Mouse (Mus musculus) ES-Bruce4 (cell line): ENCODE data around the gene Plac1.

Experiments used
- CTCF ChIP-seq: IDR thresholded peaks from one replicate; pipeline ENCODE4 v1.8.1; 2011; ENCODE audit warnings: low read depth, low read length
- EP300 ChIP-seq: IDR thresholded peaks from 2 replicates; pipeline ENCODE4 v1.6.1; 2011; ENCODE audit warnings: low read depth, low read length; ENCODE audit not compliant: insufficient read depth
- POLR2A ChIP-seq: IDR thresholded peaks from one replicate; pipeline ENCODE4 v1.8.1; 2011; ENCODE audit warnings: low read length; ENCODE audit not compliant: insufficient read depth

DNA sequence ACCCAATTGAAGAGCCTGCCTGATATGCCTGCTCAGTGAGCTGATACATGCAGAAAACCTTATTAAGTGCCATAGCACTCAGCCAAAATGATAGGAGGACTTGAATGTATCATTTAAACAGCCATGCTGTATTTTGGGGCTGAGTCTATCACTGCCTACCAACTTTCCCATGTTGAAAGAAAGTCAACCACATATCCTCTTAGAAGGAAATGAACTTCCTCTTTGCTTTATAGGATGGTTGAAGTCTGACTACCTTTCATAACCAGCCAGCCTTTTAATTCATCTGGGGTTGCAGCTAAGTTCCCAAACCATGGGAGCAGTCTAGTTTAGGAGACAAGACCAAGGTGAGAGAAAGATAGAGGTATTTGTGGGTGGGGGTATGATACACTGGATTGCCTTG lies 121.9 kb downstream of the Plac1 start:
- TF ChIP-seq POLR2A (no peak), CTCF (no peak), EP300 (no peak)
